Mouse (Mus musculus) gastrocnemius, adult 8-10 months (tissue): ENCODE data around the gene Vamp1. TPM values are rescaled to one million over a fixed set of nuclear protein-coding genes. Genes with fewer than 3 reads are reported as not detected.

Experiments used
- DNase-seq, 2 experiments: peaks; one replicate each; pipeline ENCODE4 v3.0.0; 2022; ENCODE audit warnings: low spot score in 2 of 2
- microRNA-seq: library from miRNA; unstranded; fragments of <30 nt; microRNA quantifications from one replicate; pipeline ENCODE4 v1.2.0, GENCODE M21; 2022
- total RNA-seq, 4 experiments: library from RNA; stranded (reverse); gene quantifications; 2 replicates each; pipeline ENCODE4 v1.2.4; 2022

Gene Vamp1
- total RNA-seq, 4 experiments from 2014 or later, result 15.1 to 16.8 (median 15.5) TPM

DNA sequence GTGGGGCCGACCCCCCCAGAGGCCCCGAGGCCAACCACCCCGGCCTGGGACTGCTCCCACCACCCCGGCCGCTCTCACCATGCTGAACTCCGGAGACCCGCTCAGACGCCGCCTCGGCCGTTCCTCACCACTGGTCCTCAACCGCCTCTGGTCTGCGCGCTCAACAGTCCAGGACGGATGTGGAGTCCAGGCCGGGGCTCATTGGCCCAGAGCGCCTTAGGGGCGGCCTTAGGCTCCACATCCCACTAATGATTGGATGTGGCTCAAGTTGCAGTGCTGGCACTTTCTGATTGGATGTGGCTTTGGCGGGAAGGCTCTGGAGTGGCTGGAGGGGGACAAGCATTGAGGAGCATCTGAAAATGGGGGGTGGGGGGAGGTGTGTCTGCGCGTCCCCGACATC, 70.5 kb downstream of the Vamp1 start, which contains the start of gene Tuba3a:
Tuba3a (minus strand) TSS at position 153 of the 400 bp plus-strand sequence.
- no peak for DNase-seq

DNA sequence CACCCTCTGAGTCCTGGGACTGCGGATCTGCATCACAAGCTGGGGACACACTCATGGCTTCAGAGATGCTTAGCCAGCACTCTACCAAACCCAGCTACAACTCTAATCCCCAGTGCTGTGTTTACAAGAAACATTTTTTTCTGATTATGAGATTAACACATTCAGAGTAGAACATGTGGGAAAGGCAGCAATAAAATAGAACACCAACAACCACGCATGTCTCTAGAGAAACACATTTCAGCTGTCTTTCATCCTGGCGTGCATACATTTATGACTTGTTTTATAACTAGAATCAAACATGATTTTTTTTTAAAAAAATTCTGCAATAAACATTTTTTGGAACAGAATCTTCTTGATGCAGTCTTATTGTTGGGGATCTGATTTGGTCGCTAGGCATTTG, 71.6 kb downstream of the Vamp1 start:
- no peak for DNase-seq

- DNase-seq, result no peak
Measured at GRCm38 (mm10) chr6:125288730-125289129, 73.4 kb downstream of the Vamp1 start.

DNA sequence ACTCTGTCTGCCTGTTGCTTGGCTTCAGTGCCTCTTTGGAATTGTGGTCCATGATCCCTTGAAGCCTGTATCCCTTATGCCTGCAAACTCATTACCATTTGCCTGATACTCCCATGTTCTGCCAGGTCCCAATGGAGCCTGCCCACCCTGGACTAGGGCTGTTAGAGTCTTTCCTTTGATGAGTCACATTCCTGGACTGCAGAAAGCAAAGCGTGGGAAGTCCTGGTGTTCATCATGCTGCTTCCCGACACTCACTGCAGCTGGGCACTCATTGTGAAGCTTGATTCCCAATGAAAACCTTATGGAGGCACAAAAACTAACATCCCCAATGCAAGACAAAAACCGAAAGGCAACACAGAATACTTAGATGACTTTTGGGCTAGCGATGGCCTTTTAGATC, 76.0 kb downstream of the Vamp1 start:
- no peak for DNase-seq

GRCm38 (mm10) chr6:125292256-125292655, 76.9 kb downstream of the Vamp1 start:
- no peak for DNase-seq

GRCm38 (mm10) chr6:125294049-125294448, 78.7 kb downstream of the Vamp1 start:
- DNase-seq, result no peak

Small RNAs within 50 kb of the gene (microRNA-seq; reads per million reads assigned to microRNA genes)
- gene Mir3098, result not detected
- gene Mir8113, result not detected

Other genes with a start within 250 kb of the Vamp1 start
- under 1 TPM in 3 of 4 experiments, not detected in 1; 0.19 to 0.70 (median 0.36) TPM for gene Pianp, start 218.9 kb upstream of the Vamp1 start, total RNA-seq
- gene Zfp384, start 206.4 kb upstream of the Vamp1 start, total RNA-seq, result 10 to 100 TPM; 24.3 to 29.7 (median 27.4) TPM
- gene Ing4, start 175.8 kb upstream of the Vamp1 start, total RNA-seq, result 10 to 100 TPM; 19.8 to 22.3 (median 20.7) TPM
- 1 to 10 TPM in 3 of 4 experiments, under 1 TPM in 1; 0.97 to 2.5 (median 1.5) TPM for gene Acrbp, start 165.9 kb upstream of the Vamp1 start, total RNA-seq
- under 1 TPM in 1 of 4 experiments, not detected in 3; 0.20 TPM for gene Lpar5, start 147.6 kb upstream of the Vamp1 start, total RNA-seq
- gene Chd4, start 119.6 kb upstream of the Vamp1 start, total RNA-seq, result 10 to 100 TPM; 72.6 to 77.3 (median 74.3) TPM
- 10 to 100 TPM; 16.3 to 21.1 (median 19.0) TPM for gene Nop2, start 83.6 kb upstream of the Vamp1 start, total RNA-seq
- 1 to 10 TPM; 6.6 to 8.9 (median 7.5) TPM for gene Iffo1, start 70.3 kb upstream of the Vamp1 start, total RNA-seq
- over 10,000 TPM; 10,104 to 14,130 (median 11,228) TPM for gene Gapdh, start 49.1 kb upstream of the Vamp1 start, total RNA-seq
- gene Ncapd2, start 23.9 kb upstream of the Vamp1 start, total RNA-seq, result 10 to 100 TPM in 2 of 4 experiments, 1 to 10 TPM in 2; 7.3 to 14.0 (median 9.1) TPM
- 100 to 1,000 TPM; 224 to 255 (median 228) TPM for gene Mrpl51, start 23.8 kb upstream of the Vamp1 start, total RNA-seq
- gene Tapbpl, start 16.3 kb downstream of the Vamp1 start, total RNA-seq, result 1 to 10 TPM; 1.6 to 2.3 (median 2.0) TPM
- gene Cd27, start 21.5 kb downstream of the Vamp1 start, total RNA-seq, result under 1 TPM in 2 of 4 experiments, not detected in 2; 0.36 to 0.53 TPM
- not detected for gene Tuba3a, start 70.5 kb downstream of the Vamp1 start, total RNA-seq
- 10 to 100 TPM; 14.7 to 19.7 (median 19.3) TPM for gene Ltbr, start 98.3 kb downstream of the Vamp1 start, total RNA-seq
- gene Scnn1a, start 105.1 kb downstream of the Vamp1 start, total RNA-seq, result under 1 TPM; 0.17 to 0.19 (median 0.17) TPM
- gene Tnfrsf1a, start 133.8 kb downstream of the Vamp1 start, total RNA-seq, result 10 to 100 TPM; 13.1 to 22.3 (median 16.3) TPM
- gene Plekhg6, start 165.2 kb downstream of the Vamp1 start, total RNA-seq, result not detected